Mouse (Mus musculus) right cerebral cortex, postnatal 14 days (tissue): ENCODE results near the gene Apopt1.
"Not testable (repeated sequence)": the region's sequence is repeated elsewhere in the genome, so short reads cannot be mapped to it uniquely, and the experiment has no call there.

Experiments used
- DNase-seq: peaks from one replicate; pipeline ENCODE4 v3.0.0; 2022

Apopt1 gene

GRCm38 (mm10) chr12:111710091-111710490, 3.0 kb upstream of the Apopt1 start:
- DNase-seq = no peak

GRCm38 (mm10) chr12:111712476-111712875, 585 bp upstream of the Apopt1 start:
- no peak for DNase-seq

GRCm38 (mm10) chr12:111713880-111714279, 819 bp downstream of the Apopt1 start:
- not testable (repeated sequence) for DNase-seq

GRCm38 (mm10) chr12:111716505-111716904, 3.4 kb downstream of the Apopt1 start:
- DNase-seq = no peak

- DNase-seq = no peak
Observed at GRCm38 (mm10) chr12:111718656-111719055, 5.6 kb downstream of the Apopt1 start.

- DNase-seq = no peak
Observed at GRCm38 (mm10) chr12:111720222-111720621, 7.2 kb downstream of the Apopt1 start.

GRCm38 (mm10) chr12:111722654-111723053, 9.6 kb downstream of the Apopt1 start:
- peak; percentile 79 for DNase-seq

- no peak for DNase-seq
Observed at GRCm38 (mm10) chr12:111724638-111725337, 11.7 kb downstream of the Apopt1 start.

GRCm38 (mm10) chr12:111725338-111726121, 12.5 kb downstream of the Apopt1 start:
- DNase-seq = no peak

GRCm38 (mm10) chr12:111726122-111726463, 13.0 kb downstream of the Apopt1 start:
- peak; percentile 32 for DNase-seq

GRCm38 (mm10) chr12:111727956-111728355, 14.9 kb downstream of the Apopt1 start:
- no peak for DNase-seq

GRCm38 (mm10) chr12:111731822-111732807, 19.1 kb downstream of the Apopt1 start:
- DNase-seq = peak; percentile 92

GRCm38 (mm10) chr12:111732921-111733320, 19.9 kb downstream of the Apopt1 start:
- DNase-seq = no peak

- no peak for DNase-seq
Observed at GRCm38 (mm10) chr12:111734912-111735311, 21.9 kb downstream of the Apopt1 start.

GRCm38 (mm10) chr12:111736676-111737075, 23.6 kb downstream of the Apopt1 start:
- not testable (repeated sequence) for DNase-seq

- no peak for DNase-seq
Observed at GRCm38 (mm10) chr12:111737370-111737769, 24.3 kb downstream of the Apopt1 start.

GRCm38 (mm10) chr12:111738754-111739153, 25.7 kb downstream of the Apopt1 start:
- peak; percentile 72 for DNase-seq

GRCm38 (mm10) chr12:111741338-111741737, 28.3 kb downstream of the Apopt1 start:
- no peak for DNase-seq

- no peak for DNase-seq
Observed at GRCm38 (mm10) chr12:111743419-111743818, 30.4 kb downstream of the Apopt1 start.

- DNase-seq = no peak
Observed at GRCm38 (mm10) chr12:111743981-111744423, 30.9 kb downstream of the Apopt1 start.

GRCm38 (mm10) chr12:111745274-111745673, 32.2 kb downstream of the Apopt1 start:
- no peak for DNase-seq

- DNase-seq = no peak
Observed at GRCm38 (mm10) chr12:111746091-111746490, 33.0 kb downstream of the Apopt1 start.

- DNase-seq = no peak
Observed at GRCm38 (mm10) chr12:111747421-111747820, 34.4 kb downstream of the Apopt1 start.
